Mouse (Mus musculus) kidney, postnatal 25 days (tissue): ENCODE measurements around the gene Trit1.

Experiments used
- DNase-seq, 2 experiments: peaks; one replicate each; pipeline ENCODE4 v3.0.0; 2021; ENCODE audit warnings: mixed read lengths in 2 of 2

Gene Trit1

GRCm38 (mm10) chr4:123053179-123053578 is 36.8 kb downstream of the Trit1 start:
- no peak for DNase-seq

- no peak for DNase-seq
Observed at GRCm38 (mm10) chr4:123054172-123054790, 37.9 kb downstream of the Trit1 start.

- no peak for DNase-seq
Observed at GRCm38 (mm10) chr4:123056560-123057109, 40.2 kb downstream of the Trit1 start.

- DNase-seq: no peak
Observed at GRCm38 (mm10) chr4:123057957-123058356, 41.6 kb downstream of the Trit1 start.

GRCm38 (mm10) chr4:123061744-123062143 is 45.3 kb downstream of the Trit1 start:
- DNase-seq: no peak

- no peak for DNase-seq
Observed at GRCm38 (mm10) chr4:123068646-123069045, 52.2 kb downstream of the Trit1 start.

- DNase-seq: peak in 1 of 2 experiments; percentile 46
Observed at GRCm38 (mm10) chr4:123071266-123071966, 55.0 kb downstream of the Trit1 start.

GRCm38 (mm10) chr4:123076928-123077327 is 60.5 kb downstream of the Trit1 start:
- DNase-seq: peak in 1 of 2 experiments; percentile 48

- no peak for DNase-seq
Observed at GRCm38 (mm10) chr4:123078231-123078630, 61.8 kb downstream of the Trit1 start.

- DNase-seq: peak; percentile 27 to 61
Observed at GRCm38 (mm10) chr4:123080791-123081190, 64.4 kb downstream of the Trit1 start.

- DNase-seq: peak in 1 of 2 experiments; percentile 52
Observed at GRCm38 (mm10) chr4:123082283-123083163, 66.1 kb downstream of the Trit1 start.

GRCm38 (mm10) chr4:123083323-123083902 is 67.0 kb downstream of the Trit1 start:
- DNase-seq: no peak

GRCm38 (mm10) chr4:123085290-123085689 is 68.9 kb downstream of the Trit1 start:
- no peak for DNase-seq

- DNase-seq: no peak
Observed at GRCm38 (mm10) chr4:123086381-123086780, 70.0 kb downstream of the Trit1 start.

- no peak for DNase-seq
Observed at GRCm38 (mm10) chr4:123092621-123093020, 76.2 kb downstream of the Trit1 start.

GRCm38 (mm10) chr4:123093064-123093776 is 76.8 kb downstream of the Trit1 start:
- no peak for DNase-seq

GRCm38 (mm10) chr4:123093869-123094268 is 77.5 kb downstream of the Trit1 start:
- no peak for DNase-seq
